Mouse (Mus musculus) adrenal gland (tissue): Measurements from ENCODE around the gene Dnaja4.

Source experiments
- intact Hi-C: fragments of 180-260 bp; cut with DNase I; formaldehyde crosslinking; loops from one replicate; pipeline ENCODE4 v1.15.1; 2025
- microRNA-seq, 2 experiments: library from miRNA; unstranded; fragments of <30 nt; microRNA quantifications; one replicate each; pipeline ENCODE4; 2019

Gene Dnaja4

GRCm38 (mm10) chr9:54750215-54750981 lies 51.7 kb downstream of the Dnaja4 start:
- intact Hi-C loops, result no loop called here

GRCm38 (mm10) chr9:54751684-54752083 lies 53.0 kb downstream of the Dnaja4 start:
- intact Hi-C loops, result no loop called here

- intact Hi-C loops, result no loop called here
Observed at GRCm38 (mm10) chr9:54752201-54752943, 53.7 kb downstream of the Dnaja4 start.

- intact Hi-C loops, result no loop called here
Observed at GRCm38 (mm10) chr9:54752944-54753295, 54.2 kb downstream of the Dnaja4 start.

GRCm38 (mm10) chr9:54759592-54759991 lies 60.9 kb downstream of the Dnaja4 start:
- intact Hi-C loops, result no loop called here

GRCm38 (mm10) chr9:54764091-54764490 lies 65.4 kb downstream of the Dnaja4 start:
- intact Hi-C loops, result no loop called here

GRCm38 (mm10) chr9:54764561-54765217 lies 66.0 kb downstream of the Dnaja4 start, which contains the start of gene Crabp1:
Gene Crabp1, plus strand, starts transcription at chr9:54764748.
- intact Hi-C loops, result no loop called here

GRCm38 (mm10) chr9:54765336-54766085 lies 66.8 kb downstream of the Dnaja4 start:
- intact Hi-C loops, result no loop called here

Small RNA genes within 50 kb of the gene (microRNA-seq; reads per million reads assigned to microRNA genes)
- 0 to 0.11 reads per million in 2 experiments for gene Mir5710
